In the genomic region with DNA sequence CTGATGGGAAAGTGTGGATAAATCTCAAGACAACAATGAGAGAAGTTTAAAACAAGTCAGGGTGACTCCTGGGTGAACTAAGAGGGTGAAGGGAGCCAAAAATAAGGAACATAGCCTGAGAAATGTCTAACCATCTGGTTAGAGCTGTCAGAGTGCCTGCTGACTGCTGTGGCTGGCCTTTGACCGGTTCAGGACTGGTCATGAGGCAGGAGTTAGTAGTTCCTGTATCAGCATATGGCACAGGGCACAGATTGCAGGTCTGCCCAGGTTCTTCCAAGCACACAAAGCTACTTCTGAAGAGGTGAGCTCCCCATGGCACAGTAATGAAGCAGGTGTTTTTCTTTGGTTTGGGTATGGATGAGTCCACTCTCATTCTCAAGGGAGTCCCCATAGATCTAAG, we compare ENCODE assay signal across 19 mouse cellular contexts.
"Had no signal": no experiment of that assay in that cellular context is flagged by ENCODE, and none has a peak within 500 bp of the region (broad histone marks: within the 10 kb centered on the region; RNA-seq: fewer than 3 reads in every experiment).

No protein-coding gene starts in this region.

- H3K9ac ChIP-seq: limb, embryonic 12.5 days; liver, embryonic 13.5 days; midbrain, embryonic 15.5 days; neural tube, embryonic 12.5 days; neural tube, embryonic 15.5 days had no signal

- ATAC-seq: hindbrain, postnatal 0 days; inflammation-experienced regulatory T-cells, adult 6 months; intestine, embryonic 16.5 days; midbrain, embryonic 15.5 days had no signal

- DNase-seq: layer of hippocampus, adult 9-11 months; liver, embryonic 13.5 days; lung, adult 2 months; lung, postnatal 14 days; lung, postnatal 4 days; retina, postnatal 1 day; right cerebral cortex, postnatal 25 days; thymus, adult 18-20 months; thymus, postnatal 14 days; thymus, postnatal 4 days had no signal

- H3K27me3 ChIP-seq: limb, embryonic 12.5 days; liver, embryonic 13.5 days; midbrain, embryonic 15.5 days; neural tube, embryonic 12.5 days; neural tube, embryonic 15.5 days had no signal

- H3K9me3 ChIP-seq: limb, embryonic 12.5 days; liver, embryonic 13.5 days; midbrain, embryonic 15.5 days; neural tube, embryonic 12.5 days; neural tube, embryonic 15.5 days had no signal

- H3K4me1 ChIP-seq: limb, embryonic 12.5 days; liver, embryonic 13.5 days; midbrain, embryonic 15.5 days; neural tube, embryonic 12.5 days; neural tube, embryonic 15.5 days had no signal

- H3K36me3 ChIP-seq: limb, embryonic 12.5 days; liver, embryonic 13.5 days; midbrain, embryonic 15.5 days; neural tube, embryonic 12.5 days; neural tube, embryonic 15.5 days had no signal

- H3K4me2 ChIP-seq: limb, embryonic 12.5 days; liver, embryonic 13.5 days; midbrain, embryonic 11.5 days; midbrain, embryonic 15.5 days; neural tube, embryonic 12.5 days; neural tube, embryonic 15.5 days had no signal

- H3K27ac ChIP-seq: hindbrain, postnatal 0 days; layer of hippocampus, adult 2 months; limb, embryonic 12.5 days; liver, embryonic 13.5 days; midbrain, embryonic 15.5 days; neural tube, embryonic 12.5 days; neural tube, embryonic 15.5 days had no signal

- H3K4me3 ChIP-seq: layer of hippocampus, adult 2 months; limb, embryonic 12.5 days; liver, embryonic 13.5 days; midbrain, embryonic 15.5 days; neural tube, embryonic 12.5 days; neural tube, embryonic 15.5 days had no signal
